Mouse (Mus musculus) myocyte (in vitro differentiated cells): ENCODE results near the gene Ugt3a2. TPM values are rescaled to one million over a fixed set of nuclear protein-coding genes. Genes with fewer than 3 reads are reported as not detected.

Experiments
- H3K27me3 ChIP-seq: one replicate; pipeline ENCODE4 v1.6.1; 2011; ENCODE audit not compliant: control insufficient read depth, insufficient read depth, insufficient read length
- H3K36me3 ChIP-seq: one replicate; pipeline ENCODE4 v1.6.1; 2011; ENCODE audit not compliant: control insufficient read depth, insufficient read depth
- H3K4me2 ChIP-seq: one replicate; pipeline ENCODE4 v1.6.1; 2011; ENCODE audit warnings: low read depth, control low read depth
- H3K4me3 ChIP-seq: one replicate; pipeline ENCODE4 v1.5.1; 2011; ENCODE audit warnings: mild to moderate bottlenecking, control low read depth, moderate library complexity
- H3K79me2 ChIP-seq: one replicate; pipeline ENCODE4 v1.6.1; 2011; ENCODE audit not compliant: control insufficient read depth, insufficient read depth
- H3ac ChIP-seq: one replicate; pipeline ENCODE4 v1.6.1; 2011; ENCODE audit not compliant: control insufficient read depth, insufficient read length
- CEBPB ChIP-seq: IDR thresholded peaks from 2 replicates; pipeline ENCODE4 v1.6.1; 2011; ENCODE audit warnings: mild to moderate bottlenecking, moderate library complexity; ENCODE audit not compliant: poor library complexity, insufficient read depth, severe bottlenecking
- E2F4 ChIP-seq: IDR thresholded peaks from one replicate; pipeline ENCODE4 v1.6.1; 2011; ENCODE audit warnings: mild to moderate bottlenecking, control low read depth, moderate library complexity; ENCODE audit not compliant: insufficient read depth
- MAX ChIP-seq: IDR thresholded peaks from one replicate; pipeline ENCODE4 v1.6.1; 2011; ENCODE audit warnings: low read depth, mild to moderate bottlenecking, control low read depth
- MYOD1 ChIP-seq, 3 experiments: IDR thresholded peaks; one replicate each; pipeline ENCODE4 v1.6.1; 2011; ENCODE audit warnings: control low read depth in 2 of 3, low read depth in 2 of 3, mild to moderate bottlenecking in 2 of 3, moderate library complexity in 1 of 3; ENCODE audit not compliant: insufficient read length in 2 of 3, control insufficient read depth in 1 of 3
- MYOG ChIP-seq, 3 experiments: IDR thresholded peaks; one replicate each; pipeline ENCODE4 v1.6.1; 2011; ENCODE audit warnings: control low read depth in 2 of 3, low read depth in 2 of 3, mild to moderate bottlenecking in 2 of 3; ENCODE audit not compliant: insufficient read length in 2 of 3, control insufficient read depth in 1 of 3, insufficient read depth in 1 of 3
- POLR2A ChIP-seq: IDR thresholded peaks from one replicate; pipeline ENCODE4 v1.6.1; 2011; ENCODE audit warnings: low read depth, mild to moderate bottlenecking, control low read depth, moderate library complexity; ENCODE audit not compliant: insufficient read length
- POLR2AphosphoS2 ChIP-seq: IDR thresholded peaks from one replicate; pipeline ENCODE4 v1.6.1; 2011; ENCODE audit warnings: low read depth, control low read depth; ENCODE audit not compliant: insufficient read length
- REST ChIP-seq: IDR thresholded peaks from one replicate; pipeline ENCODE4 v1.6.1; 2011; ENCODE audit warnings: mild to moderate bottlenecking, control low read depth, moderate library complexity; ENCODE audit not compliant: insufficient read depth, insufficient read length
- SRF ChIP-seq: IDR thresholded peaks from one replicate; pipeline ENCODE4 v1.6.1; 2011; ENCODE audit warnings: low read depth; ENCODE audit not compliant: control insufficient read depth, insufficient read length
- TCF12 ChIP-seq: IDR thresholded peaks from one replicate; pipeline ENCODE4 v1.6.1; 2011; ENCODE audit warnings: mild to moderate bottlenecking, control low read depth; ENCODE audit not compliant: poor library complexity, insufficient read depth, severe bottlenecking
- TCF3 ChIP-seq: IDR thresholded peaks from one replicate; pipeline ENCODE4 v1.6.1; 2011; ENCODE audit warnings: low read depth, control low read depth; ENCODE audit not compliant: insufficient read length
- USF1 ChIP-seq: IDR thresholded peaks from one replicate; pipeline ENCODE4 v1.6.1; 2011; ENCODE audit warnings: low read depth, mild to moderate bottlenecking, control low read depth, moderate library complexity
- polyA plus RNA-seq: library from polyadenylated mRNA; unstranded; fragments of >200 nt; fragmentation: generic; extraction: Trizol; gene quantifications from one replicate; pipeline ENCODE4 v1.2.1, GENCODE M21; 2012; ENCODE audit warnings: missing spikeins

Gene Ugt3a2
- polyA plus RNA-seq, result not detected

GRCm38 (mm10) chr15:9335341-9335740 lies at the start of gene Ugt3a2:
Gene Ugt3a2 (plus strand): TSS chr15:9335550.
- Histone ChIP-seq H3K79me2 (no peaks in the 10 kb centered on the region), H3K4me2 (no peak within 1 kb of the TSS), H3K27me3 (no peaks in the 10 kb centered on the region), H3K36me3 (no peaks in the 10 kb centered on the region), H3ac (no peak within 1 kb of the TSS), H3K4me3 (no peak within 1 kb of the TSS)
- TF ChIP-seq POLR2A (no peak), MYOD1 (IDR thresholded peaks at IDR 0.05; ENCODE audit: control insufficient read depth in 1 of 3, insufficient read length in 2 of 3, low read depth in 2 of 3) (no peak), USF1 (no peak), REST (no peak), TCF12 (no peak), POLR2AphosphoS2 (no peak), SRF (no peak), MYOG (IDR thresholded peaks at IDR 0.05; ENCODE audit: control insufficient read depth in 1 of 3, insufficient read depth in 1 of 3, insufficient read length in 2 of 3, low read depth in 2 of 3) (no peak), TCF3 (no peak), CEBPB (no peak), MAX (no peak), E2F4 (no peak)

GRCm38 (mm10) chr15:9289660-9290059 lies 45.7 kb upstream of the Ugt3a2 start:
- Histone ChIP-seq H3ac (no peak overlapping the region), H3K27me3 (no peaks in the 10 kb centered on the region), H3K79me2 (no peaks in the 10 kb centered on the region), H3K4me2 (no peak overlapping the region), H3K36me3 (no peaks in the 10 kb centered on the region), H3K4me3 (no peak overlapping the region)
- TF ChIP-seq SRF (no peak), TCF3 (no peak), TCF12 (no peak), MAX (no peak), POLR2A (no peak), MYOD1 (IDR thresholded peaks at IDR 0.05; ENCODE audit: control insufficient read depth in 1 of 3, insufficient read length in 2 of 3, low read depth in 2 of 3) (no peak), E2F4 (no peak), POLR2AphosphoS2 (no peak), REST (no peak), MYOG (IDR thresholded peaks at IDR 0.05; ENCODE audit: control insufficient read depth in 1 of 3, insufficient read depth in 1 of 3, insufficient read length in 2 of 3, low read depth in 2 of 3) (no peak)

- H3ac ChIP-seq, result no peak overlapping the region
- H3K4me3 ChIP-seq, result no peak overlapping the region
- H3K79me2 ChIP-seq, result no peaks in the 10 kb centered on the region
- no peak overlapping the region for H3K4me2 ChIP-seq
- TF ChIP-seq SRF (no peak), E2F4 (no peak), USF1 (no peak), CEBPB (no peak), POLR2AphosphoS2 (no peak), POLR2A (no peak), TCF3 (no peak), REST (no peak), MAX (no peak), TCF12 (no peak), MYOD1 (IDR thresholded peaks at IDR 0.05; ENCODE audit: control insufficient read depth in 1 of 3, insufficient read length in 2 of 3, low read depth in 2 of 3) (no peak), MYOG (IDR thresholded peaks at IDR 0.05; ENCODE audit: control insufficient read depth in 1 of 3, insufficient read depth in 1 of 3, insufficient read length in 2 of 3, low read depth in 2 of 3) (no peak)
- H3K36me3 ChIP-seq, result no peaks in the 10 kb centered on the region
- H3K27me3 ChIP-seq, result no peaks in the 10 kb centered on the region
Measured at GRCm38 (mm10) chr15:9305978-9306692, 29.2 kb upstream of the Ugt3a2 start.

DNA sequence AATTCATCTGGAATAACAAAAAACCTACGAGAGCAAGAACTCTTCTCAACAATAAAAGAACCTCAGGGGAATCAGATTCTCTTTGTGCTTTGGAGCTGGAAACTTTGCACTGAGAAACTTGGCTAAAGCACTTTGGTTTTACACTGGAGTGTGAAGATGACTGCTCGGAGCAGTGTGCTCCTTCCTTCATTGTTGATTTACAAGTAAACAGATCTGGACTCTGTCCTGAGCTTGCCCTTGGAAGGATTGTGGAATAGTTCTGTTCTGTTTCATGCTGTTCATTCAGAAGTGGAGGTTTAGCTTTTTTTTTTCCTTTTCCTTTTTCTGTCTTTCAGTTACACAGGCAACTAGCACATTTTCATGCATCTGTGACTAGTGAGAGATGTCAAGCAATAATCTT lies 754 bp upstream of the Ugt3a2 start:
- Histone ChIP-seq H3ac (no peak overlapping the region), H3K36me3 (no peaks in the 10 kb centered on the region), H3K4me2 (no peak overlapping the region), H3K79me2 (no peaks in the 10 kb centered on the region), H3K4me3 (no peak overlapping the region), H3K27me3 (no peaks in the 10 kb centered on the region)
- TF ChIP-seq TCF12, result no peak
- TF ChIP-seq SRF, result no peak
- TF ChIP-seq POLR2A, result no peak
- no peak for TF ChIP-seq CEBPB
- no peak for TF ChIP-seq MYOG (IDR thresholded peaks at IDR 0.05; ENCODE audit: control insufficient read depth in 1 of 3, insufficient read depth in 1 of 3, insufficient read length in 2 of 3, low read depth in 2 of 3)
- no peak for TF ChIP-seq MAX
- no peak for TF ChIP-seq REST
- TF ChIP-seq USF1, result no peak
- TF ChIP-seq E2F4, result no peak
- TF ChIP-seq MYOD1 (IDR thresholded peaks at IDR 0.05; ENCODE audit: control insufficient read depth in 1 of 3, insufficient read length in 2 of 3, low read depth in 2 of 3), result no peak
- TF ChIP-seq POLR2AphosphoS2, result no peak

GRCm38 (mm10) chr15:9336616-9337015 lies 1.3 kb downstream of the Ugt3a2 start:
- Histone ChIP-seq H3K79me2 (no peaks in the 10 kb centered on the region), H3K27me3 (no peaks in the 10 kb centered on the region), H3K4me3 (no peak overlapping the region), H3K4me2 (no peak overlapping the region), H3ac (no peak overlapping the region), H3K36me3 (no peaks in the 10 kb centered on the region)
- no peak for TF ChIP-seq MAX
- no peak for TF ChIP-seq MYOG (IDR thresholded peaks at IDR 0.05; ENCODE audit: control insufficient read depth in 1 of 3, insufficient read depth in 1 of 3, insufficient read length in 2 of 3, low read depth in 2 of 3)
- no peak for TF ChIP-seq E2F4
- TF ChIP-seq POLR2AphosphoS2, result no peak
- no peak for TF ChIP-seq USF1
- no peak for TF ChIP-seq MYOD1 (IDR thresholded peaks at IDR 0.05; ENCODE audit: control insufficient read depth in 1 of 3, insufficient read length in 2 of 3, low read depth in 2 of 3)
- no peak for TF ChIP-seq SRF
